Mouse (Mus musculus) ES-Bruce4 (cell line): ENCODE measurements around the gene Trir. TPM values are rescaled to one million over a fixed set of nuclear protein-coding genes. Genes with fewer than 3 reads are reported as not detected.

Experiments used
- H3K27ac ChIP-seq: 2 replicates; pipeline ENCODE4 v1.5.1; 2012; ENCODE audit warnings: low read length, inconsistent platforms; ENCODE audit not compliant: insufficient read depth
- H3K27me3 ChIP-seq: 2 replicates; pipeline ENCODE4 v1.6.1; 2012; ENCODE audit warnings: mild to moderate bottlenecking, low read length, inconsistent platforms; ENCODE audit not compliant: control insufficient read depth, poor library complexity, insufficient read depth, severe bottlenecking
- H3K36me3 ChIP-seq: 2 replicates; pipeline ENCODE4 v1.6.1; 2012; ENCODE audit warnings: inconsistent platforms, mild to moderate bottlenecking, low read length, moderate library complexity; ENCODE audit not compliant: control insufficient read depth, poor library complexity, insufficient read depth, severe bottlenecking
- H3K4me1 ChIP-seq: one replicate; pipeline ENCODE4 v1.8.1; 2011; ENCODE audit warnings: low read length; ENCODE audit not compliant: control insufficient read depth, insufficient read depth
- H3K4me3 ChIP-seq: 2 replicates; pipeline ENCODE4 v1.5.1; 2011; ENCODE audit warnings: low read depth, mild to moderate bottlenecking, low read length
- H3K9ac ChIP-seq: 2 replicates; pipeline ENCODE4 v1.6.1; 2012; ENCODE audit warnings: low read depth, mild to moderate bottlenecking, inconsistent platforms; ENCODE audit not compliant: poor library complexity, severe bottlenecking
- H3K9me3 ChIP-seq: replicated peaks from 2 replicates; pipeline ENCODE4 v1.6.1; 2012; ENCODE audit warnings: mild to moderate bottlenecking, low read length, inconsistent platforms; ENCODE audit not compliant: control insufficient read depth, poor library complexity, insufficient read depth, severe bottlenecking
- CTCF ChIP-seq: IDR thresholded peaks from one replicate; pipeline ENCODE4 v1.8.1; 2011; ENCODE audit warnings: low read depth, low read length
- EP300 ChIP-seq: IDR thresholded peaks from 2 replicates; pipeline ENCODE4 v1.6.1; 2011; ENCODE audit warnings: low read depth, low read length; ENCODE audit not compliant: insufficient read depth
- POLR2A ChIP-seq: IDR thresholded peaks from one replicate; pipeline ENCODE4 v1.8.1; 2011; ENCODE audit warnings: low read length; ENCODE audit not compliant: insufficient read depth
- polyA plus RNA-seq: library from polyadenylated mRNA; stranded (reverse); fragments of >200 nt; gene quantifications from 2 replicates; pipeline ENCODE4 v1.2.4, GENCODE M21; 2011; ENCODE audit warnings: low read depth; ENCODE audit not compliant: missing spikeins, insufficient read depth, insufficient read length

The Trir gene
- polyA plus RNA-seq, 1 experiment = 82.4 TPM

- Histone ChIP-seq H3K27ac (no peak overlapping the region), H3K27me3 (no peaks in the 10 kb centered on the region), H3K4me3 (no peak overlapping the region), H3K9me3 (no peaks in the 10 kb centered on the region), H3K4me1 (no peaks in the 10 kb centered on the region), H3K36me3 (peaks cover 37% of the 10 kb centered on the region), H3K9ac (no peak overlapping the region)
- TF ChIP-seq POLR2A (no peak), CTCF (peak; percentile 100), EP300 (no peak)
Measured at GRCm38 (mm10) chr8:85076993-85077392, 50.4 kb downstream of the Trir start.

Other genes with a start within 250 kb of the Trir start
- gene Nfix, start 226.5 kb upstream of the Trir start, polyA plus RNA-seq = 1.2 and 1.8 TPM in 2 replicates
- 2.5 and 3.1 TPM in 2 replicates for gene Dand5, start 204.0 kb upstream of the Trir start, polyA plus RNA-seq
- gene Gadd45gip1, start 195.3 kb upstream of the Trir start, polyA plus RNA-seq = 19.5 and 20.5 TPM in 2 replicates
- gene Rad23a, start 186.2 kb upstream of the Trir start, polyA plus RNA-seq = 68.0 and 76.1 TPM in 2 replicates
- gene Calr, start 179.9 kb upstream of the Trir start, polyA plus RNA-seq = 507 and 546 TPM in 2 replicates
- gene Farsa, start 169.8 kb upstream of the Trir start, polyA plus RNA-seq = 50.8 and 52.6 TPM in 2 replicates
- 93.8 and 97.1 TPM in 2 replicates for gene Syce2, start 154.7 kb upstream of the Trir start, polyA plus RNA-seq
- 72.5 and 78.5 TPM in 2 replicates for gene Gcdh, start 132.9 kb upstream of the Trir start, polyA plus RNA-seq
- not detected in 2 replicates for gene Klf1, start 124.9 kb upstream of the Trir start, polyA plus RNA-seq
- gene Dnase2a, start 118.3 kb upstream of the Trir start, polyA plus RNA-seq = 27.5 and 30.9 TPM in 2 replicates
- 0.73 and 1.5 TPM in 2 replicates for gene Mast1, start 89.5 kb upstream of the Trir start, polyA plus RNA-seq
- gene Rtbdn, start 79.8 kb upstream of the Trir start, polyA plus RNA-seq = 0.38 TPM in 1 of 2 replicates, not detected in the other
- 4.9 TPM in 1 of 2 replicates, not detected in the other for gene Gm49661, start 57.4 kb upstream of the Trir start, polyA plus RNA-seq
- 226 and 237 TPM in 2 replicates for gene Prdx2, start 57.2 kb upstream of the Trir start, polyA plus RNA-seq
- 79.2 and 88.1 TPM in 2 replicates for gene Rnaseh2a, start 57.1 kb upstream of the Trir start, polyA plus RNA-seq
- gene Junb, start 48.1 kb upstream of the Trir start, polyA plus RNA-seq = 19.0 and 20.4 TPM in 2 replicates
- 41.5 and 41.8 TPM in 2 replicates for gene Hook2, start 36.2 kb upstream of the Trir start, polyA plus RNA-seq
- 0.70 and 1.2 TPM in 2 replicates for gene Best2, start 12.3 kb upstream of the Trir start, polyA plus RNA-seq
- gene Asna1, start 1.5 kb upstream of the Trir start, polyA plus RNA-seq = 170 and 171 TPM in 2 replicates
- 193 and 195 TPM in 2 replicates for gene Tnpo2, start 10.1 kb downstream of the Trir start, polyA plus RNA-seq
- gene Fbxw9, start 33.2 kb downstream of the Trir start, polyA plus RNA-seq = 25.1 and 26.3 TPM in 2 replicates
- gene Gm5741, start 41.2 kb downstream of the Trir start, polyA plus RNA-seq = not detected in 2 replicates
- gene Dhps, start 44.9 kb downstream of the Trir start, polyA plus RNA-seq = 43.3 and 47.0 TPM in 2 replicates
- 82.5 and 105 TPM in 2 replicates for gene Wdr83os, start 53.9 kb downstream of the Trir start, polyA plus RNA-seq
- gene Wdr83, start 54.5 kb downstream of the Trir start, polyA plus RNA-seq = 16.5 and 16.8 TPM in 2 replicates
- 36.0 and 42.2 TPM in 2 replicates for gene Man2b1, start 56.4 kb downstream of the Trir start, polyA plus RNA-seq
- 2.0 and 2.2 TPM in 2 replicates for gene Zfp791, start 96.3 kb downstream of the Trir start, polyA plus RNA-seq
- gene Cks1brt, start 125.1 kb downstream of the Trir start, polyA plus RNA-seq = 1.3 and 1.5 TPM in 2 replicates
- not detected in 2 replicates for gene Olfr371, start 199.2 kb downstream of the Trir start, polyA plus RNA-seq